Mouse (Mus musculus) testis, postnatal 10 days (tissue): ENCODE measurements around the gene Olfr699.
"Not testable (repeated sequence)": the region's sequence is repeated elsewhere in the genome, so short reads cannot be mapped to it uniquely, and the experiment has no call there.

Experiments used
- DNase-seq: peaks from one replicate; pipeline ENCODE4 v3.0.0; 2021; ENCODE audit warnings: low spot score

Olfr699 gene

GRCm38 (mm10) chr7:106793098-106793497 lies at the start of gene Olfr699:
TSS of gene Olfr699 (minus strand) at chr7:106793198.
- DNase-seq = no peak

DNA sequence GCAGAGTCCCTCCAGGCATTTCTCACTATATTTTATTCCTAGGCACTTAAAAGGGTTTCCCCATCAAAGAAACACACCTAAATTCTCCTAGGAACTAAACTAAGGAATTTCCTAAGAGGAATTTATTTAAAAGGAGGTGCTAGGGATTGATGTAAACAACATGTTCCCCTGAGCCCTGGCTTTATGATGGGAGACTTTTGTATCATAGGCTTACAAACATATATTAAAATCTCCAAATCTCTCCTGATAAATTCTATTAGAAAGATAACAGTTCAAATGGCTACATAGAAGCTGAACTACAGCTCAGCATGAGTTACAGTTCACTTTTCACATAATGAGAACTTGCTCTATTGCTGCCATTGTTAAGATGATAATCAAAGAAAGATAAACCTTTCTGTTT lies 40.8 kb upstream of the Olfr699 start, which contains the start of gene Olfr702:
Gene Olfr702 (minus strand): TSS at position 101 of the 400 bp plus-strand sequence.
- DNase-seq = no peak

DNA sequence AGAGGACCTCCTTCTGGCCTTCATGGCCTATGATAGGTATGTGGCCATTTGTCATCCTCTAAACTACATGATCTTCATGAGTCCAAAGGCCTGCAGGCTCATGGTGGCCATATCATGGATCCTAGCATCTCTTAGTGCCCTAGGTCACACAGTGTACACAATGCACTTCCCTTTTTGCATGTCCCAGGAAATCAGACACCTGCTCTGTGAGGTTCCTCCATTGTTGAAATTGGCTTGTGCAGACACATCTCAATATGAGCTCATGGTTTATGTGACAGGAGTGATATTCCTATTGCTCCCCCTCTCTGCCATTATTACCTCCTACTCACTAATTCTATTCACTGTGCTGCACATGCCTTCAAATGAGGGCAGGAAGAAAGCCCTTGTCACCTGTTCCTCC lies 25.4 kb upstream of the Olfr699 start:
- DNase-seq = no peak

- DNase-seq = no peak
Observed at GRCm38 (mm10) chr7:106815775-106816174, 22.8 kb upstream of the Olfr699 start.

GRCm38 (mm10) chr7:106813829-106814228 lies 20.8 kb upstream of the Olfr699 start, which contains the start of gene Olfr701:
TSS of gene Olfr701 (plus strand) at chr7:106814129.
- no peak for DNase-seq

- no peak for DNase-seq
Observed at GRCm38 (mm10) chr7:106808734-106809133, 15.7 kb upstream of the Olfr699 start, which contains the start of gene Olfr700. TSS of gene Olfr700 (minus strand) at chr7:106808834.

GRCm38 (mm10) chr7:106788330-106788729 lies 4.7 kb downstream of the Olfr699 start:
- DNase-seq = no peak

DNA sequence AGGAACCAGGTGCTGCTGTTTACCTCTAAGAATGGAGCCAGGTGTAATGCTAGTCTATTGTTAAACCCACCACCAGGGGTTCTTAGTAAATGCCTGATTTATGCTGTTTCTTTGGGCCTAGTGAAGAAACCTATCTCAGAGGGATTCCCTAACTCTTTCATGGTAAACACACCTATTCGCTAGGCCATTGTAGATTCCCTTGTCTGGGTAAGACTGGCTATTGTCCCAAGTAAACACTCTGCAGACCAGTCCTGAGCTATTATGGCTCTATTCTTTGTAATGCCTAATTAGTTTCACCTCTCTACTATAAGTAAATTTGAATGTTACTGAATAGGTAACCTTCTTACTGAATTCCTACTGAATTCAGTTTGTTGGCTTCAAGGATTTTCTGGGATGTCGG lies 32.0 kb downstream of the Olfr699 start:
- not testable (repeated sequence) for DNase-seq

DNA sequence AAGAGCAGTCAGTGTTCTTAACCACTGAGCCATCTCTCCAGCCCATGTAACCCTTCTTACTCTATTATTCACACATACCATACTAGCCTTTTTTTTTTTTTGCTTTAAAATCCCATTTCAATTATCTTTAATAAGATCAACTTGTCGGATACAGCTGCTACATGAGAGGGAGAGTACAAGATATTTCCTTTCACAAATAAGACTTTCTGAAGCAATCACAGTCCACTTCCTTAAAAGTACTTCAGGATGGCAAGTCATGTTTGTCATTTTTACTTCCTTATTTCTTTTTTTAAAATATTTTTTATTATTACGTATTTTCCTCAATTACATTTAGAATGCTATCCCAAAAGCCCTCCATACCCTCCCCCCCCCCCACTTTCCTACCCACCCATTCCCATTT lies 34.2 kb downstream of the Olfr699 start:
- DNase-seq = no peak

DNA sequence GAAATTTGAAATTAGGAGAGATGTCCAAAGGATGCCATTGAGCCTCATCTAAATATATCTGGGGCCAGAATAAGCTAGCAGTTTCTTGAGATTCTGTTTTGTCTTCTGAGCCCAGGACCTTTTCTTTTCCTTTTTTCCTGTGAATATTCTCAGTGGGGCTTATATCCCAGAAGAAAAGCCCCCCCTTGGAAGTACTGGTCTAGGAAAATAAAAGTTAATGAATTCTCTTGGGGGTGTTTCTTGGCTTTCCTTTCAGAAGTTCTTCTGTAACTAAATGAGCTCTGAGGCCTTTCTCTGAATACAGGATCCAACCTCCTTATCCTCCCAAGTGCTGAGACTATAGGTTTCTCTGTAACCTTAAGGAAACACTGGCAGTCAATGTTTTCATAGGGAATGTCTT lies 37.7 kb downstream of the Olfr699 start, which contains the start of gene Olfr698:
Gene Olfr698 (minus strand): TSS at position 101 of the 400 bp plus-strand sequence.
- DNase-seq = no peak

DNA sequence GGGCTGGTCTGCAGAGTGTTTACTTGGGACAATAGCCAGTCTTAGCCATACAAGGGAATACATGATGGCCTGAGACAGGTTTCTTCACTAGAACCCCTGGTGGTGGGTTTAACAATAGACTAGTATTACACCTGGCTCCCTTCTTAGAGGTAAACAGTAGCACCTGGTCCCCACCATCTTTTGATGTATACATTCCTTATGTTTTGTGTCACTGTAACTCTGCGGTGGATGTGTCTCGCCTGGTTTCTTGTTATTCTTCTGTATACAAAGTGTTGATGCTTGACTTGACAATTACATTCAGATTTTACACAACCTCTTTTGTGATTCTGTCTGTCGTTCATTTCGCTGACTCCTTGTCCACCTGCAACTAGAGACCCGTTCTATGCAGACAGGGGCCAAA lies 47.2 kb downstream of the Olfr699 start:
- DNase-seq = no peak

DNA sequence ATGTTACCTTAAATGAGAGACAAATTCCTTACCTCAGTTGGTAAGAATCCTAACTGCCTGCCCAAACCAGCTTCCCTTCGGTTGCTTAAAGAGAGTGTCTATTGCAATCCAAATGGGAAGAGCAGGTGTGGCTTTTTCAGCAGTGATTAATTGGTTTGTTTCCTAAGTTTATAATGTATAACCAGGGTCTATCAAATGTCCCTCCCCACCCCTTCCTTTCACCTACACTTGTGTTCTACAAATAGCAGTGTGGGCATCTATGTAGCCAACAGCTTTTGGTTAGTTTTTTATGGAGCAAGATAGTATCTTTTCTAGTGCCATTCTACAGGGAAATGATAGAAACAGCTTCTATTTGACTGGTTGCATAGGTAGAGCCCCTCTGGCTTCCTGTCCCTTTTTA lies 50.7 kb downstream of the Olfr699 start, which contains the start of gene Olfr697:
Gene Olfr697 (minus strand): TSS at position 101 of the 400 bp plus-strand sequence.
- no peak for DNase-seq
